Mouse (Mus musculus) kidney, adult 18-20 months (tissue): Measurements from ENCODE around the gene Wbp11.

Experiments
- DNase-seq: peaks from one replicate; pipeline ENCODE4 v3.0.0; 2021

Gene Wbp11

DNA sequence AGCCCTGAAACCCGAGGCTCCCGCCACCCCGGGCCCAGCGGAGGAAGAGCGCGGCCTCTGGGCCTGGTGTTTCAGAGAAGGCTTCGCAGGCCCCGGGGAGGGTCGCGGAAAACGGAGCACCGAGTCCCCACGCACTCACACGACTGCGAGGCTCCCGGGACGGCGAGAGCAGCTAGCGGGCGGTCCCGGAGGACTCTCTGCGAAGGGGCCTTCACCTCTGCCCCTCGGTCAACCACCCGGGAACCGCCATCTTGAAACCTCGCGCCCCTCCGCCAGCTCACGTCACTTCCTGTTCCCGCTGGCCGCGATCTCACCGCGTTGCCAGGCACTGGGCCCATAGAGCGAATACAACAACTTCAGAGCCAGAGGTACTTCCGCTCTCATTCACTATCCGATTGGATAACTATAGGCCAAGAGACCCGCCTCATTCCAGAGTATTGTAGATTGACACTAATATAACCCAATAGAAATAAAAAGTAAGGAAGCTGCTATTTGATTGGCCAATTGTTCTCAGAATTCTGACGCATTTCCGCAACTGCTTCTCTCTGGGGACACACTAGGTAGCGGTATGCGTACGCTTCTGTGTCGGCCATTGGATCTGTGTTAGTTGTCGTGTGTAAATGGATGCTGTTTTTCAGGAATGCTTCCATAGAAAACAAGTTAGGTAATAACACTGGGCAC, at the start of gene Wbp11:
Wbp11 (minus strand) TSS at position 353 of the 681 bp plus-strand sequence.
- DNase-seq = peak; percentile 96

DNA sequence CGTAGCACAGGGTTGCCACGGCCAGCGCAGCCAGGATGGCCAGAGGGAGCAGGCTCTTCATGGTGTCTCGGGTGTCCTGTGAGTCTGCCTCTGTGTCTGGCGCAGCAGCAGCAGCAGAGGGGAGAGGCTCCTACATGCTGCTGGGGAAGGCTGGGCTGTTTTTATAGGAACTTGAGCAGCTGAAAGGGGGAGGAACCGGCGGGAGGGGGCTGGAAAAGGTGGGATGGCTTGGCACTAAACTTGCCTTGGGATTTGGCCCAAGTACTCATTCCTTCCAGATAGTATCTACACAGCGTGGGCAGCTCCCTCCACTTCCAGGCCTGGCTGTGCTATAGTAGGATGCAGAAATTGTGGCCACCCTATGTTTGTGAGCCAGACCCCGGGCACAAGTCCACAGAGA, 47.6 kb upstream of the Wbp11 start, which contains the start of gene Mgp:
Mgp (minus strand) TSS at position 154 of the 400 bp plus-strand sequence.
- no peak for DNase-seq

DNA sequence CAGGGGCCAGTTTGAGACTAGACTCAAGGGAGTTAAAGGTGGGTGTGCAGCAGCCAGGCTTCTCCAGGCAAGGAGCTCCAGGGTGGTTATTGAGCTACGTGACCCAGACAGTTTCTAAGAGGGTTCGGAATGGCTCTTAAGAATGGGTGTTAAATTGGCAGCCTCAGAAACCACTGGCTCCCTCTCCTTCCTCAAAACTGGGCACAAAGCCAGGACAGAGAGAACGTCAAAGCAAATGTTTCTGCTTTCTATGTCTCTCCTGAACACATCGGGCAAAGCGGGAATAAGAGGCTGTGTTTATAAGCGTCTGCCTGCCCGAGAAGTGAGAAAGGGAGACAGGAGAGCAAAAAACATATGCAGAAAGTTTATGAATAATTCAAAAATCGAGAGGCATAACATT, 46.6 kb upstream of the Wbp11 start:
- DNase-seq = no peak

DNA sequence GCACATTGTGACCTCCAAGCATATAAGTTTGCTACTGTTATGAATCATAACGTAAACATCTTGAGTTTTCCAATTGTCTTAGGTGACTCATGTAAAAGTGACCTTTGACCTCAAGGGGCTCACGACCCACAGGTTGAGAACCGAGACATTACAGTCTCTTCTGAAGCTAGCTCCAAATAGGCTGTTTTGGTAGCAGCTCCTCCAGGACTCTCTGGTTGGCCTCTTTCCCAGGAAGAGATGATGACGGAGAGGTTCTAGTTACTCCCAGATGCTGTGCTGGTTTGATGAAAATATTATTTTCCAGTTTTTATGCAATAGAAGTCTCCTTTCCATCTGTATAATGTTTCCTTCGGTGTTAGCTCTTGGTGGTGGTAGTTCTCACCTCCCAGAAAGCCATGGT, 40.9 kb upstream of the Wbp11 start:
- DNase-seq = no peak

DNA sequence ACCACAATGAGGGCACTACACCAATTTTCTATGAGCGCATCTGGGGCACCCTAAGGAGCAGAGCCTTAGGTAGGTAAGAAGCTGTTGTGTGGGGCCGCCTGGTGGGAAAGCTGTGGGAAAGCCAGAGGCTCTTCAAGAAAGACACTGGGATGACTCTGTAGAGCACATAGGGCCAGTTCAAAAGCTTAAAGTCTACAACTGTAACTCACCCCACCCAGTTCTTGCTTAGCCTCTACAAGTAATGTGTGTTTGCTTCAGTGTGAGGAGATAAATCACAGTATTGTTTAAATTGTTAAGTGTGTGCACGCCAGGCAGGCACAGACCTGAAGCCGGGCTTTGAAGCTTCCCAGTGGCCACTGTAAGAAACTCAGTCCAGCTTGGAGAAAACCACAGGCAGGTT, 38.1 kb upstream of the Wbp11 start:
- no peak for DNase-seq

DNA sequence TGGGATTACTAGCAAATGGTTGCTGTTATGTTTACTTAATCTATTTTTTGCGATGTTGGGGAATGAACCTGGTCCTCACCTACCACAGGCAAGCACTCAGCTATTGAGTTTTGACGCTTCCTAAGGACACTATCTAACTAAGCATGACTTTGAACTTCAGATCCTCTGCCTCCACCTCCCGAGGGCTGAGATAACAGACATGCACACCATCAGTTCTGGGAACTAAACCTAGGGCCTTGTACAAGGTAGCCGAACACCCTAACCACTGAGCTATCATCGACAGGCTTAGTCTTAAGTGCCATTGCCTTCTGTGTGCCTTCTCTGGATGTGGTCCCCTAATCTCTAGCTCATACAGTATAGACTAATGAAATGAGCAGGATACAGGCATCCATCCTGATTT, 37.3 kb upstream of the Wbp11 start:
- no peak for DNase-seq

DNA sequence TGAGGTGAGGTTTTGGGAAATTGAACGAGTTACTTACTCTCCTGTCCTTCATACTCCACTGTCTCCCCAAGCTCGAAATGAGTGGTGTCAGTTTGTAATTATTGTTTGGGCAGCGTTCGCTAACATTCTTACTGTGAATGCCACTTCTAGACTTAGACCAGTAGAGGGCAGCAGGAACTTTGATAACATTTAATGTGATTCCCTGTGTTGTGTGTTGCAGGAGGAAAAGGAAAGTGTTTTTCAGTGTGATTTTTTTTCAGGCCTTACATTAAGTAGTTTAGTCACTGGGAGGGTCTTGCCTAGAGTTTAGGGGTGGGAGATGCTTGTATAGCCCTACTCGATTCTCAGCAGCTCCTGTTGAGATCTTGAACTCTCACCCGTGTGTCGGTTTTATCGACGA, 33.0 kb upstream of the Wbp11 start:
- DNase-seq = no peak

DNA sequence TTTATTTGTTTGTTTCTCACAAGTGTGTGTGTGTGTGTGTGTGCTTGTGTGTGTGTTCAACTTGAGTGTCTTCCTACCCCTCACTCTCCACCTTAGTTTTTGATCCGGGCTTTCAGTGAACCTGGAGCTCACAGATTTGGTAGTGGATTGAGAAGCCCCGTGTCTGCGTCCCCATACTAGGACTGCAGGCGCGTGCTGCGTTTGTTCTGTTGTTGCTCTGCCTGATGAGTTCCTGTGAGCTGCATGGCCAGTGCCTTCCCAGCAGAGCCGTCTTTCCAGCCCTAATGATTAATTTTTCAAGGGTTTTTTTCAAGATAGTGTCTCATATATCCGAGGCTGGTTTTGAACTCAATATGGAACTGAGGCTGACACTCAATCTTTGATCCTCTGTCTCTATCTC, 30.4 kb upstream of the Wbp11 start:
- DNase-seq = no peak

DNA sequence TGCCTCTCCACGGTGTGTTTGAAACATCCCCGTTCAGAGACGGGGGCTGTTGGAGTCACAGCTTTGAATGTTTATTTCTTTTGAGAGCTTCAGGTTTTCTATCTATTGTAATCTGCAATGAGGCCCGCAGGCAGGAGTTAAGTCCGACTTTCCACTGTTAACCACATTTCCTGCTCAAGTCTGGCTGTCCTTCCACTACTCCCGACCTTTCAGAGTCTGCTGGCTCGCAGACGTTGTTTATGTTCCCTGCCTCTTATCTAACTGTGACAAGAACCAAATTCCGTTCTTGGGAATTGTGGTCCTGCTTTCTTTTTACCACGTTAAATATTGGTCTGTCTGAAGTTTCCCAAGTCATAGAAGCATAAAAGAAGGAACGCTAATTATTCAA, 29.8 kb upstream of the Wbp11 start:
- DNase-seq = no peak

DNA sequence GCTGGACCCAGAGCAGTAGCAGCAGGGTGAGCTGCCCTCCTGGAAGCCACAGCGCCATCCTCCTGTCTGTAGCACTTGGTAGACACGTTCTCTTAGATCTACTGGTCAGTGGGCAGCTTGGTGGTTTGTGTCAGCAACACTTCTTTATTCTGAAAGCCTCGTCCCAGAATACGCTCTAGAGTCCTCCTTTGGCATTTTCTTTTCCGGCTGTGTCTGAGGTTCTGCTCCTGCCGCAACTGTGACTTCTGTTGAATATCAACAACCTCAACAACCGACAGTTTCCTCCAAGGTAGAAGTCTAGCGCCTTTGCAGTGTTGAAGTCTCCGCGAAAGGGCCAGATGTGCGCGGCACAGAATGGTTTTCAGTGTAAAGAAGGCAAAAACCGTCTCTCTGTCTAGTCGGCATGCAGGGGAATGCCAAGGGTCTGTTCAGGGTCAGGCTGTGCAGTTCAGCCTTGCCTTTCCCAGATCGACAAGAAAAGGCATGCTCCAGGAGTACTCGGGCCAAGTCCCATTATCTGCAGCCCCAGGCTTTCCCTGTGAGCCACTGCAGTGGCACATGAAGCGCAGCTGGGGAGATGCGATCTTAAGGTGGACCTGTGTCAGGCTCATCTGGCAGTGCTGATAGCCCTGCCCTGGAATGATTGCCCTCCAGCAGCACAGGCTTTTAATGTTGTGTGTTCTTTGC, 29.3 kb upstream of the Wbp11 start, which contains the start of gene Art4:
Art4 (minus strand) TSS at position 548 of the 687 bp plus-strand sequence.
- DNase-seq = peak; percentile 28

DNA sequence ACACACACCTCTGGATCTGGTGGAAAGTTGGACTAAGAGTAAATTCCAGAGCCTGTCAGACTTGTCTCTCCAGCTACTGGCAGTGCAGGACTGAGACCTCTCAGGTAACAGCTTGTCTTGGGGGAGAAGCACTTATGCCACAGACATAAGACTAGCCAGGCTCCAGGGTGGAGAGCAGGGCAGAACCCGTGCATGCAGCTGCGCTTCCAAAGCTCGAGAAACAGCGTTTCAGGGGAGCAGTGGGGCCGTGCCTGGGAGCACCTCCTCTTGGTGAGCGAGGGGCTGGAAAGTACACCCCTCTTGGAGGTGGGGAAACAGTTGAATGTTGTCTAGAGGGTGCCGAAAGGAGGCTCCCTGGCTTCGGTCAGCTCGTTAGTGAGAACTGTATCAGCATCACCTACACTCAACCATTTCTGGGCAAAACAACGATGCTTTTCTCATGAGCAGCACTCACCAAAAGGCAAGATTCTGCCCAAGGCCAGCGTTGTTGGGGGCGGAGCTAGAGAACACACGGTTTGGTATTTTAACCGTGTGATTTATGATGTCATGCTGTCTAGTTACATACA, 28.1 kb upstream of the Wbp11 start:
- DNase-seq = no peak

DNA sequence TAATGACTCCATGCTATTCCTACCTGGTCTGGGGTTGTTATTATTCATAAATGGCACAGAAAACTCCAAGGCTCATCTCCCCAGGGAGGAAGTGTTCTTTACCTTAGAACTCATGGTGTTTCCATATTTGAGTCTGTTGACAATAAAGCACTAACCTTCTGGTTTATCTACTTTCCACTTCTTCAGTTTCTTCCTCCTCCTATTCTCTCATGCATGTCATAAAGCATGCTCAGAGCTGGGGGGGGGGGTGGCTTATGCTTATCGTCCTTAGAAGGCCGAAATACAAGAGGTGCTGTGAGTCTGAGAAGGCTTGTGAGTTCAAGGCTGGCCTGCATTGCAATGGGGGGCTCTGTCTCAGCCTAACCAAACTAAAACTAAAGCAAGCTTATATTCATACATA, 27.1 kb upstream of the Wbp11 start:
- DNase-seq = no peak

DNA sequence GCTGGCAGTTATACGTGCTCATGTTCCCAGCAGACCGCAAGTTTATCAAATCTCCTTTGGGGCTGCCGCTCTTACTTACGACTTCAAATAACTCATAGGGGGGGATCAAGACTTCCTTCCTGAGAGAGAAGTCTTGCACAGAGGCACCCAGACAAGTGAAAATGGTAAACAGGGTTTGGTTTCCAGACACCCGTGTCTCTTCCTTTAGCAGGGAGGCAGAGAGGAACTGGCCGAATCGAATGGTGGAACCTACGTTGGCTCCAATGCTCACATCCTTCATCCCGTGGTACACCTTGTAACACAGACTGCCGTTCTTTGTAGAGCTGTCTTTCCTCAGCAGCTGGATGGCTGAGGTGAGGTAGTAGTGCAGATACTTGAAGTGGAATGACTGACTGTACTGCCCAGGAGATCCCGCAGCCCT, 26.3 kb upstream of the Wbp11 start:
- DNase-seq = no peak

DNA sequence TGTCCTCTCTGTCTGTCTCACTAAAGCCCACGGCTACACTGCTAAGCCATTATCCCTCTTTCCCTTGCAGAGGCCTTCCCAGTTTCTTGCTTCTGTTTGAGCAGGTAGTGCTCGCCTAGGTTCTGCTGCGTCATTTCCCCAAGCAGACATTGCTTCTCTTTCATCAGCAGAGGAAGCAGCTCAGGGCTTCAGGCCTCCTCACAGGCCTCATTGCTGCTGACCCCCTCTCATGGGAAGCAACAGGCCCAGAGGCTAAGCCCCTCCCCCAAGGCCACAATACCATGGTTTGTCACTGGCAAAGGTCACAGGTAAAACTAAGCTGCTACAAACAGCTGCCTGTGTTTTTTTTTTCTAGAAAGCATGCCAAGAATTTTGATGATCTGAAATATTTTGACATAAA, 24.7 kb upstream of the Wbp11 start:
- peak; percentile 32 for DNase-seq

DNA sequence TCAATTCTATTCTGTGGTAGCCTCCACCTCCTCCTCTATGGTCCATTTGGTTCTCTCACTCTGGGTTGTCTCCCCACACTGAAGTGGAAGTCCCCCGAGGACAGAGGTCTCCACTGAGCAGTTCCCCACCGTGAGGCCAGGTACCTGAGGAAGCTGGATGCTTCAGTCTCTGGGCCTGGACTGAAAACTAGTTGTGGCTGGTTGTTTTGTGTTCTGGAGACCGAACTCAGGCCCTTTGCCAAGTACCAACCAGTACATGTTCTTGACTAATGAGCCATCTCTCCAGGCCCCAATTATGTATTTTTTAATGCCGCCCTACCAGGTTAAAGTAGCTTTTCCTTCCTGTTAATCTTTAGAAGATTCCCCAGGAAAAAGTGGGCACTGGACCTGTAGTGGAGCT, 24.3 kb upstream of the Wbp11 start:
- DNase-seq = peak; percentile 23

DNA sequence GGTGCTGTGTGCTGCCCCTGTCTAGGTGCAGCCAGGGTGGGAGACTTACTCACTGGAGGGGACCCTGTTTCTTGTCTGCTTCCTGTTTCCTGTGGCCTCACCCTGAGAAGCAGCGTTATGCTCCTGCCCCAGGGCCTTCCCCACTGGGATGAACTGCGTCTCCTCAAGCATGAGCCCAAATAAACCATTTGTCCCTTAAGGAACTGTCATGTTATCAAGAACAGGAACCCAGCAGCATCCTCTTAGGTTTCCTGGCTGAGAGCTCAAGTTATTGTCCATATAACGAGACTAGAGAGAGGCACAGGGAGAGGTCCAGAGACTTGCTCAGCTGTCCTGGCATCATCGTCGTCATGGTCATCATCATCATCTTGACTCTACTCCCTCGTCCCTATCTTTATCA, 22.2 kb upstream of the Wbp11 start:
- DNase-seq = no peak

DNA sequence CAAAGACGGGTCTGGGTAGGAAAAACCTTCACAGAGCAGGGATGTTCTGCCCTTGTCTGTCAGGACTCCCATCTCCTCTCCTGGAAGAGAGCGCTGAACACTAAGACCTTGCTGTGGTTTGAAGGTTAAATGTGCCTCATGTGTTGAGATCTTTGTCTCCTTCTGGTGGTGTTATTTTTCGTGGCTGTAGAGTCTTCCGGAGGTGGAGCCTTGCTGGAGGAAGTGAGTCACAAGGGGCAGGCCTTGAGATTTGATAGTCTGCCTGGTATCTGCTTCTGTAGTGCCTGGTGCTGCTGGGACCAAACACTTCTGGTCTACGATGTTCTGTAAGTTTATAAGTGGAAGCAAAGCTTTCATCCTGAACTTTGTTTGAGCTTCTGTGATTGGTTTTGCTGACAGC, 20.9 kb upstream of the Wbp11 start:
- DNase-seq = no peak

DNA sequence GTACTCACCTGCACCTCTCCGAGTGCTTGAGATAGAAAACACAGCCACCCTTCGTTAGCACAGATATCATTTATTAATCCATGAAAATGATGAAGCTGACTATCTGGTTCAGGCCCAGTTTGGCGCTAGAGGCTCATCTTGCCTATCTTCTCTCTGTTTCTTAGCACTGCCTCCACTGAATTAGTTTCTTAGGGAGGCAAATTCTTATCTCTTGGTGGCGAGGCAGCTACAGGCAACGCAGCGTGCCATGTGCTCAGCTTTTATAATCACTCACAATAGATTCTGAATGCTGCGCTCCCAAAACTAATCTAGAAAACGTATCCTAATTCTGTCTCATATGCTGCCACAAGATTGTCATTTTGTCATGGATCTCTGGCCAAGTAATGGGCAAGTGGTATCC, 20.4 kb upstream of the Wbp11 start:
- DNase-seq = no peak

DNA sequence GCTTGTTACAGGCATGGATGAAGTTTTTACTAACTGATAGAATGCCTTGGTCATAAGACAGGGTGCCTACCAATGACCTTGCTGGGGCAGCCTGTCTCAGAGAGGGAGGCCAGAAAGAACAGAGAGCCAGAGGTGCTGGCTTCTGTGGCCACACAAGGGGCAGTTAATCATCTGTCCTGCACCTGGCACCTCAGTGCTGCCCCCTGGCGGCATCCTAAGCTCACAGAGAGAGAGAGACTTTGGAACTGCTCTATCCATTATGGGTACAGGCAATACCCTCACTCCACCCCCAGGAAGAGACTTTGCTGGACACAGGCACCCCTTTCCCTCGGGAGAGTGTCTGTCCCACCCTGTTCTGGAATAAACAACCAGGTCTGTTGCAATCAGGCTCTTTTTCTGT, 19.8 kb upstream of the Wbp11 start:
- DNase-seq = peak; percentile 65

DNA sequence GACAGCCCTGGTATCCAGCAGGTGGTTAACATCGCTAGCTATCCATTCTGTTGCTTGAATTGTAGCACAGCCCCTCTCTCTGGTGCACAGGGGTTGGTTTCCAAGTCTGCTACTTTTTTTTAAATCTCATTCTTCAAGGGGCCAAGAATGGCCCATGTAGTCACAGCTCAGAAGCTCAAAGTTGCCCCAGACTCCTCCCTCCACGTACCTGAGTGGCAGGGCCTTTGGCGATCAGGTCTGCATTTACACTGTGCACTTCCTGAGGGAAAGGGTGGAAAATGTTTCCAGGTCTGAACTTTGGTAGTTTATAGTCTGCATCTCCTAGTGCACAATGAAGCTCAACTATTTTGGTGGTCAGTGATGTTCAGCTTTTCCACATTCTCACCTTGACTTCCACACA, 19.2 kb upstream of the Wbp11 start:
- DNase-seq = no peak

DNA sequence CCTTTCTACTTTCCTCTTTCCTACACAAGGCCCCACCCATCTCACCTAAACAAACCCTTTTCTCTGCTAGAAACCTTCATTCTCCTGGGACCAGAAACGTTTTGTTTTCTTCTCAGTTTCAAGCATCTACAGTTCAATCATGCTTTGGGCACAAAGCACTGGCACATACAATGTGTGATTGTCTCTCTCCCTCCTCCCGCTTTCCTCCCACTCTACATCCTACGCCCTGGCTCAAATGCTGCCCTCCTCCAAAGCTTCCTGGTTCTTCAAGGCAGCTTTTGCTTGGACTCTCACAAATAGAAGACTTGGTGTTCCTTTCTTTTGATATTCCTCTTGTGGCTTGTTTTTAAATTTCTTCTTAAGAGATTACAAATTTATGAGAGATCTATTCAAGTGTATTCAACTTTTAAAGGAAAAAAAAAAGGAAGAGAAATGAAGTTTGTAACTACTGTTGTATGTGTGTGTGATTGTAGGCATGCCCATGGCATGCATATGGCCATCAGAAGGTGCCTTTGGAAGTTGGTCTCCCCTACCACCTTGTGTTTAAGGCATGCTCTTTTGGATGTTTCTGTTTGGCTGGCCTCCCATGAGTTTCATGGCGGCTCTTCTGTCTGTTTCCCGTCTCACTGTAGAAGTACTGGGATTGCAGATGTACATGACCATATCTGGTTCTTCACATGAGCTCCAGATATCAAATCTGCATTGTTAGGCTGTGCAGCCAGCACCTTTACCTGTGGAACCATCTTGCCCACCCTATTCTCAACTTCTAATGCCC, 17.9 kb upstream of the Wbp11 start:
- no peak for DNase-seq

DNA sequence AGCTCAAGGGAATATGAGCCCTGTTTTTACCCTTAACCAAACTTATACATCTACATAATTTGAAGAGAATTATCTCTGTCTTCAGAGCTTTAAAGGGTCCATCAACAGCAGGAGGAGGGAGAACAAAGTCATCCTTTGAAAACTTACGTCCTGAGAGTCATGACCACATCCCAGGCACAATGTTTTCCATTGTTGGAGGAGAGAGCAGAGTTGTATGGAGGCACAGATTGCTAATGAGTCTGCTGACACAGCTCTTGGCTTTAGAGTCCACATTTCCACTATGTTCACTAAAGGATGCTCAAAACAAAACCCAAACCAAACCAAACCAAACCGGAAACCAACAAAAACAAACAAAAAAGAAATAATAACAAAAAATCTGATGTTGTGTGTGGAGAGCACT, 16.9 kb upstream of the Wbp11 start:
- DNase-seq = no peak

DNA sequence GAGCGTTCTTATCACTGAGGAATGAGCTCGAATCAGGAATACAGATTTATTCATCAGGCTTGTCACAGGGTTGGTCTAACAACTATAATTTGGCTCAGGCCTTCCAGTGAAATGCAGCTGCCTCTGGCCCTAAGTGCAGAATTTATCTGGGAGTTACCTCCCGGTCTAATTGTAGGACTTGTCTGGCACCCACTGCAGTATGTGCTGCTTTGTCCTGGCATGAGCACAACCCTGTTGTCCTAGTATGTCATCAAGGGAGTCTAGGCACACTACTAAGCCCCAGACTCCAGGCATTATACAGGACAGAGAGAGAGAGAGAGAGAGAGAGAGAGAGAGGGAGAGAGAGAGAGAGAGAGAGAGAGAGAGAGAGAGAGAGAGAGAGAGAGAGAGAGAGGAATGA, 9.3 kb upstream of the Wbp11 start:
- no peak for DNase-seq

DNA sequence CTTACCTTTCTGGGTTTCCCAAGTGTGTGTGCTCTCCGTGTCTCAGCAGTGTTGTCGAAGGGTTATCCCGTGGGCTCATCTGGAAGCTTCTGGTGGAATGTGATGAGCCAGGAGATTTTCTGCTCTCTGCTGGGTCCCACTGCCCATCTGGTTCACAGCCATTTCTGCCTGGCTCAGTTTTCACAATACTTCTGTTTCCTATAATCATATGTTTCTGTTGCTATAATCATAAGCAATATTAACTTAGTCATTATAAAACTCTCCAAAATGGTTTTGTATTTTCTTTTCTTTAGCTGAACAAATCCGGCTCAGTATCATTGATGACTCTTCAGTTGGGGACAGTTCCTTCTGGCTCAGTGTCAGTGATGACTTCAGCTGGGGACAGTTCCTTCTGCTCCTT, 7.3 kb upstream of the Wbp11 start, which contains the start of gene Smco3:
Smco3 (minus strand) TSS at position 101 of the 400 bp plus-strand sequence.
- no peak for DNase-seq
